Mouse (Mus musculus): Measurements from ENCODE around the gene Casc3.

Casc3 gene

GRCm38 (mm10) chr11:98804605-98805004, at the start of gene Casc3:
Casc3 (plus strand) TSS chr11:98804905.
- DNase-seq, result no peak

GRCm38 (mm10) chr11:98755726-98756380, 48.9 kb upstream of the Casc3 start:
- DNase-seq, result peak; percentile 45 to 55

- DNase-seq, result no peak
These were observed 48.0 kb upstream of the Casc3 start for GRCm38 (mm10) chr11:98756711-98757110.

- no peak for DNase-seq
These were observed 42.8 kb upstream of the Casc3 start for GRCm38 (mm10) chr11:98761939-98762338.

GRCm38 (mm10) chr11:98762756-98763501, 41.8 kb upstream of the Casc3 start:
- DNase-seq, result peak in 1 of 2 experiments; percentile 37

GRCm38 (mm10) chr11:98763502-98763861, 41.2 kb upstream of the Casc3 start:
- no peak for DNase-seq

GRCm38 (mm10) chr11:98764091-98764490, 40.6 kb upstream of the Casc3 start:
- no peak for DNase-seq

GRCm38 (mm10) chr11:98764746-98765145, 40.0 kb upstream of the Casc3 start:
- no peak for DNase-seq

GRCm38 (mm10) chr11:98765421-98766309, 39.0 kb upstream of the Casc3 start:
- DNase-seq, result peak; percentile 26 to 31

GRCm38 (mm10) chr11:98766346-98766745, 38.4 kb upstream of the Casc3 start:
- peak in 1 of 2 experiments; percentile 39 for DNase-seq

GRCm38 (mm10) chr11:98766816-98767215, 37.9 kb upstream of the Casc3 start:
- DNase-seq, result peak in 1 of 2 experiments; percentile 35

- peak in 1 of 2 experiments; percentile 43 for DNase-seq
These were observed 37.4 kb upstream of the Casc3 start for GRCm38 (mm10) chr11:98767276-98767675.

GRCm38 (mm10) chr11:98767713-98768112, 37.0 kb upstream of the Casc3 start:
- DNase-seq, result no peak

- DNase-seq, result peak in 1 of 2 experiments; percentile 56
These were observed 36.3 kb upstream of the Casc3 start for GRCm38 (mm10) chr11:98768127-98769006.

GRCm38 (mm10) chr11:98769007-98769954, 35.4 kb upstream of the Casc3 start:
- DNase-seq, result peak; percentile 24 to 44

GRCm38 (mm10) chr11:98770096-98770975, 34.4 kb upstream of the Casc3 start:
- peak; percentile 47 to 53 for DNase-seq

- peak in 1 of 2 experiments; percentile 31 for DNase-seq
These were observed 33.6 kb upstream of the Casc3 start for GRCm38 (mm10) chr11:98771131-98771530.

- DNase-seq, result peak; percentile 59
These were observed 32.7 kb upstream of the Casc3 start for GRCm38 (mm10) chr11:98771844-98772525.

GRCm38 (mm10) chr11:98772667-98773171, 32.0 kb upstream of the Casc3 start:
- peak; percentile 58 to 67 for DNase-seq
